Mouse (Mus musculus) intestine, embryonic 16.5 days (tissue): ENCODE measurements around the gene Nwd1. TPM values are rescaled to one million over a fixed set of nuclear protein-coding genes. Genes with fewer than 3 reads are reported as not detected.

Experiments
- ATAC-seq: fragments of 200-750 bp; cut with Nextera tagmentation; 2 replicates; pipeline ENCODE4 v1.8.0; 2017; ENCODE audit warnings: moderate TSS enrichment, moderate library complexity
- H3K27ac ChIP-seq: fragments of 300-500 bp; sonication (generic); 2 replicates; pipeline ENCODE4 v1.5.1; 2014; ENCODE audit warnings: mild to moderate bottlenecking, low read length
- H3K27me3 ChIP-seq: fragments of 300-500 bp; sonication (generic); replicated peaks from 2 replicates; pipeline ENCODE4 v1.6.1; 2014; ENCODE audit warnings: low read length, control low read depth, mixed read lengths; ENCODE audit not compliant: control insufficient read depth, insufficient read depth
- H3K36me3 ChIP-seq: fragments of 300-500 bp; sonication (generic); 2 replicates; pipeline ENCODE4 v1.6.1; 2014; ENCODE audit warnings: low read length, control low read depth; ENCODE audit not compliant: control insufficient read depth, insufficient read depth
- H3K4me1 ChIP-seq: fragments of 300-500 bp; sonication (generic); 2 replicates; pipeline ENCODE4 v1.6.1; 2014; ENCODE audit warnings: low read length, control low read depth, mixed read lengths; ENCODE audit not compliant: control insufficient read depth, insufficient read depth
- H3K4me2 ChIP-seq: fragments of 300-500 bp; sonication (generic); 2 replicates; pipeline ENCODE4 v1.6.1; 2014; ENCODE audit warnings: low read depth, low read length, control low read depth
- H3K4me3 ChIP-seq: fragments of 300-500 bp; sonication (generic); 2 replicates; pipeline ENCODE4 v1.5.1; 2014; ENCODE audit warnings: mild to moderate bottlenecking, low read length
- H3K9ac ChIP-seq: fragments of 300-500 bp; sonication (generic); 2 replicates; pipeline ENCODE4 v1.6.1; 2014; ENCODE audit warnings: low read depth, low read length
- H3K9me3 ChIP-seq: fragments of 300-500 bp; sonication (generic); 2 replicates; pipeline ENCODE4 v1.6.1; 2016; ENCODE audit warnings: low read length, control low read depth; ENCODE audit not compliant: control insufficient read depth
- WGBS: fragments of 180-500 bp; shearing (Covaris S2); extraction: QIAGEN DNeasy Blood & Tissue Kit; methylation state at CpG from one replicate; pipeline ENCODE4 v1.1.7; 2014; 5-methylcytosine and 5-hydroxymethylcytosine counted together
- polyA plus RNA-seq: library from polyadenylated mRNA; unstranded; fragments of >200 nt; fragmentation: Nextera tagmentation; extraction: Ambion mirVana; gene quantifications from 2 replicates; pipeline ENCODE4 v1.2.1, GENCODE M21; 2015

Gene Nwd1
- 0.09 and 0.12 TPM in 2 replicates for polyA plus RNA-seq

DNA sequence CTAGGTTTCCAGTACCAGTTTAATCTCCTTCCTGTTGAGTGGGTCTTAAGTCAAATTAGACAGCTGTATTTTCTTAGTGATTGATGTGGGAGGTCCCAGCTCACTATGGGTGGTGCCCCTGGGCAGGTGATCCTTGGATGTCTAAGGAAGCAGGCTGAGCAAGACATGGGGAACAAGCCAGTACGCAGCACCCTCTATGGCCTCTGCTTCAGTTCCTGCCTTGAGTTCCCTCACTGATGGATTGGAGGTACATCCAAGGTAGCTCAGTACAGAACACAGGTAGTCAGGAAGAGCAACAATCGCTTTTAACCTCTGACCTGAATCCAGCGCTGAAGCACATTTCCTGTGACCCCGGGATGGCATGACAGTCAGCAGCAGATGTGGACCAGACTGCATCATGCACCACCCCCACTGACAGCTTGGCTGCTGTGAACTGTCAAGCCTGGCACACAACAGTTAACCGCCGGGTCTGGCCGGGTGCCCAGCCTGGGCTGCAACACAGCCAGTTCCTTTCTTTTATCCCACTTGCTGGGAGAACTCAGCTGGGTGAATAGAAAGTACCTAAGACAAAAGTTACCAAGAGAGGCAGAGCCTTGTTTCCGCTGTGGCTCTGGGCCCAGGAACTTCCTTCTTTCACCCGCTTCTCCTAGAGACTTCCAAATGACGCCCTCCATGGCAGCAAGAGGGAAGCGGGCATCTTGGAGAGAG is at the start of gene Nwd1:
TSS of gene Nwd1 (plus strand) at position 652 of the 708 bp plus-strand sequence.
- Histone ChIP-seq H3K27me3 (no peaks in the 10 kb centered on the region), H3K4me1 (no peaks in the 10 kb centered on the region), H3K9me3 (no peaks in the 10 kb centered on the region), H3K36me3 (no peaks in the 10 kb centered on the region), H3K4me2 (no peak within 1 kb of the TSS), H3K9ac (no peak within 1 kb of the TSS), H3K27ac (no peak within 1 kb of the TSS), H3K4me3 (no peak within 1 kb of the TSS)
- WGBS, result 38% methylated on average over 11 of the region's 11 CpGs
- ATAC-seq, result peak; percentile 64

DNA sequence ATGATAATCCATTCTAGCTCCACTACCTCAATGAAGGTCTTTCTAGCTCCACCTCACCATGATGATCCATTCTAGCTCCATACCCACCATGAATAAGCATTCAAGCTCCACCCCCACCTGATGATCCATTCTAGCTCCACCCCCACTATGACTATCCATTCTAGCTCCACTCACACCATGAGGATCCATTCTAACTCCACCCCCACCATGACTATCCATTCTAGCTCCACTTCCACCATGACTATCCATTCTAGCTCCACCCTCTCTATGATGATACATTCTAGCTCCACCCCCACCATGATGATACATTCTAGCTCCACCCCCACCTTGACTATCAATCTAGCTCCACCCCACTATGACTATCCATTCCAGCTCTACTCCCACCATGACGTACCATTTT is 3.6 kb upstream of the Nwd1 start:
- Histone ChIP-seq H3K4me3 (no peak overlapping the region), H3K4me2 (no peak overlapping the region), H3K27me3 (no peaks in the 10 kb centered on the region), H3K9me3 (no peaks in the 10 kb centered on the region), H3K36me3 (no peaks in the 10 kb centered on the region), H3K9ac (no peak overlapping the region), H3K27ac (no peak overlapping the region), H3K4me1 (no peaks in the 10 kb centered on the region)
- 86% methylated on average over 1 of the region's 1 CpGs for WGBS
- ATAC-seq, result no peak

DNA sequence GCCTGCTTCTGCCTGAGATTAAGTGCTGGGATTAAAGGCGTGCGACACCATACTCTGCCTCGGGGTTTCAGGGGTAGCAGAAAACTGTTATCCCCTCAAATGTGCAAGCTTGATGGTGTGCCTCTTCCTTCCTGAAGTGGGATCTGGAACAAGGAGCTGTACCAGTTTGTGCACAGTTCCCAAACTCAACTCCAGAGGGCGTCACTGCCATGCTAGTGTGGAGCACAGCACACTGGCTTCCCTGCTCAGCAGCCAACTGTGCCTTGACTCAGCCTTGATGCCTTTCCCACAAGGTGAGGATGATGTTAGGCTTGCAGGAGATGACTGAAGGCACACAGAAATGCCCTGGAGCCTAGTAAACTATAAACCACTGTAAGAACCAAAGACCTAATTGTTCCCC is 1.9 kb upstream of the Nwd1 start:
- no peak overlapping the region for H3K4me3 ChIP-seq
- no peak for ATAC-seq
- no peaks in the 10 kb centered on the region for H3K27me3 ChIP-seq
- H3K27ac ChIP-seq, result no peak overlapping the region
- H3K9me3 ChIP-seq, result no peaks in the 10 kb centered on the region
- H3K4me2 ChIP-seq, result no peak overlapping the region
- H3K9ac ChIP-seq, result no peak overlapping the region
- H3K4me1 ChIP-seq, result no peaks in the 10 kb centered on the region
- H3K36me3 ChIP-seq, result no peaks in the 10 kb centered on the region
- WGBS, result 59% methylated on average over 4 of the region's 4 CpGs

- H3K36me3 ChIP-seq, result no peaks in the 10 kb centered on the region
- no peak for ATAC-seq
- H3K4me3 ChIP-seq, result no peak overlapping the region
- H3K9me3 ChIP-seq, result no peaks in the 10 kb centered on the region
- H3K4me2 ChIP-seq, result no peak overlapping the region
- WGBS, result 70% methylated on average over 5 of the region's 5 CpGs
- H3K27me3 ChIP-seq, result no peaks in the 10 kb centered on the region
- no peaks in the 10 kb centered on the region for H3K4me1 ChIP-seq
- no peak overlapping the region for H3K27ac ChIP-seq
- no peak overlapping the region for H3K9ac ChIP-seq
Measured at GRCm38 (mm10) chr8:72646768-72647143, 245 bp downstream of the Nwd1 start.

GRCm38 (mm10) chr8:72650697-72651096 is 4.2 kb downstream of the Nwd1 start:
- no peaks in the 10 kb centered on the region for H3K27me3 ChIP-seq
- no peak overlapping the region for H3K27ac ChIP-seq
- ATAC-seq, result no peak
- no peaks in the 10 kb centered on the region for H3K9me3 ChIP-seq
- no peak overlapping the region for H3K4me3 ChIP-seq
- no peaks in the 10 kb centered on the region for H3K36me3 ChIP-seq
- H3K4me1 ChIP-seq, result peaks cover 4% of the 10 kb centered on the region; the same call in 1 of the 2 replicates
- H3K4me2 ChIP-seq, result no peak overlapping the region
- 92% methylated on average over 2 of the region's 2 CpGs for WGBS
- no peak overlapping the region for H3K9ac ChIP-seq

- peak; percentile 46; the same call in 1 of the 2 replicates for ATAC-seq
- Histone ChIP-seq H3K9me3 (no peaks in the 10 kb centered on the region), H3K4me2 (no peak overlapping the region), H3K27ac (0 out of 2 replicates have a peak overlapping the region, but pooled peaks have one; percentile 13), H3K9ac (no peak overlapping the region), H3K36me3 (no peaks in the 10 kb centered on the region), H3K4me1 (peaks cover 4% of the 10 kb centered on the region; the same call in 1 of the 2 replicates), H3K4me3 (no peak overlapping the region), H3K27me3 (no peaks in the 10 kb centered on the region)
- 22% methylated on average over 13 of the region's 13 CpGs for WGBS
Measured at GRCm38 (mm10) chr8:72654565-72655521, 8.3 kb downstream of the Nwd1 start.

DNA sequence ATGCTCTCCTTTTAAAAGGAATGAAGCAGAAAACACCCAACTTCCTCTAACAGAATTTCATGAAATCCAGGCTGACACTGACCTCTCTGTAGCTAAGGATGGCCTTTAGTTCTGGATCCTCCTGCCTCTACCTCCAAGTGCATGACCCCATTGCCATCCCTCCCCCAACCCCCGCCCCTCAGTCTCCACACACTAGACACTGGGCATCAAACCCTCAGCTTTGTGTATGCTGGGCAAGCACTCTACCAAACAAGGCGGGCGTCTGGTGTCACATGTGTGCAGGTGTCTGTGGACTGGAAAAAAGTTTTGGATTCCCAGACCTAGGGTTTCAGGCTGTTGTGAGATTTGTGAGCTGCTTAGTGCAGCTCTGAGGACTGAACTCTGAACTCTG is 9.0 kb downstream of the Nwd1 start:
- Histone ChIP-seq H3K9me3 (no peaks in the 10 kb centered on the region), H3K27ac (no peak overlapping the region), H3K27me3 (no peaks in the 10 kb centered on the region), H3K4me3 (no peak overlapping the region), H3K4me1 (peaks cover 4% of the 10 kb centered on the region; the same call in 1 of the 2 replicates), H3K9ac (no peak overlapping the region), H3K36me3 (no peaks in the 10 kb centered on the region), H3K4me2 (no peak overlapping the region)
- 67% methylated on average over 3 of the region's 3 CpGs for WGBS
- no peak for ATAC-seq

DNA sequence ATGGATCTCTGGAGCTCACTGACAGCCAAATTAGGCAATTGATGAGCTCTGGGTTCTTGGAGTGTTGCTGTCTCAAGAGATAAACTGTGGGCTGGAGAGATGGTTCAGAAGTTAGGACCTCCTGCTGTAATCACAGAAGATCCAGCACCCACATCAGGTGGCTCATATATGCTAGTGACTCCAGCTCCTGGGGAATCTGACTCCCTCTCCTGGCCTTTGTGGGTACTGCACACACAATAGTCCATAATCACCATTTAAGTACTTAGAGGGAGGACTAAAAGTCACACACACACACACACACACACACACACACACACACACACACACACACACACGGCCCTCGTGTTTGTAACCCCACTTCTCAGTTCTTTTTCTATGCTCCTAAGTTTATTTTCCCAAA is 13.5 kb downstream of the Nwd1 start:
- Histone ChIP-seq H3K9ac (no peak overlapping the region), H3K4me2 (no peak overlapping the region), H3K27ac (no peak overlapping the region), H3K36me3 (no peaks in the 10 kb centered on the region), H3K27me3 (no peaks in the 10 kb centered on the region), H3K4me3 (no peak overlapping the region), H3K4me1 (peaks cover 3% of the 10 kb centered on the region; the same call in 1 of the 2 replicates), H3K9me3 (no peaks in the 10 kb centered on the region)
- 82% methylated on average over 2 of the region's 2 CpGs for WGBS
- ATAC-seq, result no peak

DNA sequence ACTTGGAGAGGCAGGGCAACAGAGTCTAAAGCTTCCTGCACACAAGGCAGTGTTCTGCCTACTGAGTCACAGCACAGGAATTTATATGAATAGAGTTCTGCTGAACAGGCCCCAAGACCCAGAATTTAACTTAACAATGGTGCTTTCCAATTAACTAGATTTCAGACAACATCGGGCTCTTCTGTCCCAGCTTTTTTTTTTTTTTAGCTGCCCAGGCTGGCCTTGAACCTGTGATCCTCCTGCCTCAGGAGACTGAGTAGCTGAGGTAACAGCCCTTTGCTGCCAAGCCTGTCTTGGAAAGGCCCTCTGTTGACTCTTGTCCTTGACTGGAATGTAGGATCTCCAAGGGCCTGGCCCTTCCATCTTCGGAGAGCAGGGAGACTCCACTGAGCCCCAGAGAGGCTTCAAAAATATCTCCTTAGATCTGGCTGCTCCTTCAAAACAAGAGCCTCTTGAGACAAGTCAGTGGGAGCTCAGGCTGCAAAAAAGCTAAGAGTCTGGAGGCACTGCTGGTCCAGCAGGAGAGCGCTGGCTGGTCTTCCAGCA is 17.7 kb downstream of the Nwd1 start:
- no peak overlapping the region for H3K27ac ChIP-seq

More for the DNA sequence above, 17.7 kb downstream of the Nwd1 start:
- H3K4me3 ChIP-seq, result no peak overlapping the region
- no peaks in the 10 kb centered on the region for H3K9me3 ChIP-seq
- 68% methylated on average over 3 of the region's 3 CpGs for WGBS
- no peak overlapping the region for H3K9ac ChIP-seq
- no peaks in the 10 kb centered on the region for H3K27me3 ChIP-seq
- H3K4me1 ChIP-seq, result no peaks in the 10 kb centered on the region
- ATAC-seq, result no peak
- H3K36me3 ChIP-seq, result no peaks in the 10 kb centered on the region
- no peak overlapping the region for H3K4me2 ChIP-seq
